Mouse (Mus musculus): ENCODE measurements around the gene Tsx.
A peak's percentile ranks its signal among the peaks of the same experiment; 100 is the strongest.
"Not testable (repeated sequence)": the region's sequence is repeated elsewhere in the genome, so short reads cannot be mapped to it uniquely, and the experiment has no call there.

Tsx gene

GRCm38 (mm10) chrX:103414167-103414566 lies at the start of gene Tsx:
TSS of gene Tsx (plus strand) at chrX:103414467.
- DNase-seq = no peak

GRCm38 (mm10) chrX:103366201-103366600 lies 48.1 kb upstream of the Tsx start:
- DNase-seq = no peak

- no peak for DNase-seq
Observed at GRCm38 (mm10) chrX:103368650-103369049, 45.6 kb upstream of the Tsx start.

DNA sequence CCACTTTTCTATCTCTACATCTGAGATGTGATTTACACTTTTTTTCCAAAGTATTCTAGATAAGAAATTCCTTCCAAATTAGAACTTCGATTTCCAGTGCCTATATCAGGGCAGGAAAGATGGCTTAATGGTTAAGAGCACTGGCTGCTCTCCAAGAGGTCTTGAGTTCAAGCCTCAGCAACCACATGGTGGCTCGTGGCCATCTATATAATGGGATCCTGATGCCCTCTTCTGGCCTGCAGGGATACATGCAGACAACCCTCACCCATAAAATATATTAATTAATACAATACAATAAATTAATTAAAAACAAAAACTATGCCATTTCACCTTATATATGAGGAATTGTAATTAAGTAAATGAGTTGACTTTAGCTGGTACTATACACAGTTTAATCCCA lies 43.0 kb upstream of the Tsx start:
- no peak for DNase-seq

GRCm38 (mm10) chrX:103371627-103372026 lies 42.6 kb upstream of the Tsx start:
- no peak for DNase-seq

DNA sequence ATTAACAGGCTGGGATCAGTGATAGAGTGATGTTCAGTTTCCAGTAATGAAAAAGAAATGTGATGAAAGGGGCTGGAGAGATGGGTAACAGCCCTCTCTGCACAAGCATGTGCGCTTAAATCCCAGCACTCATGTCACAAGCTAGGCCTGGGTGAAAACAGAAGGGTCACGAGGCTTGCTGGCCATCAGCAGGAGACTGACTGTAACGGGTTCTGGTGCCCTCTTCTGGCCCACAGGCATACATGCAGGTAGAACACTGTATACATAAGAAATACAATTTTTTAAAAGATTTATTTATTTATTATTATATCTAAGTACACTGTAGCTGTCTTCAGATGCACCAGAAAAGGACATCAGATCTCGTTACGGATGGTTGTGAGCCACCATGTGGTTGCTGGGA lies 40.0 kb upstream of the Tsx start:
- no peak for DNase-seq

GRCm38 (mm10) chrX:103384528-103384927 lies 29.7 kb upstream of the Tsx start:
- no peak for DNase-seq

DNA sequence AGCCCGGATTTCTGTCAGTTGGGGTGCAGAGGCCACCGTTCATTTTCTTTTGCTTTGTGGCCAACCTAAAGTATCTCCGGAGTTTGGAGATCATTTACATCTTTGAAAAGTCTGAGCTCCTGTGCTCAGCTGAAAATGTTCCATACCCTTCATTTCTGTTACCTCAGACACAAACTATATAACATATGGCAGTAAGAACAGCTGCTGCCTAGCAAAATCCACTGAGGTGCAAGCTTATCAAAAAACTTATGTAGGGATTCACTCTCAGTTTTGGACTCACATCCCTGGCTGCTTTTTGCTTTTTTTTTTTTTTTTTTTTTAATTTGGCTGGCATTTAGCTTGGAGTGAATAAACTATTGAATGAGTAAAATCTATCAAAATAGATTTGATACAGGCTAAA lies 26.1 kb upstream of the Tsx start:
- DNase-seq = no peak

- DNase-seq = no peak
Observed at GRCm38 (mm10) chrX:103393841-103394240, 20.4 kb upstream of the Tsx start.

DNA sequence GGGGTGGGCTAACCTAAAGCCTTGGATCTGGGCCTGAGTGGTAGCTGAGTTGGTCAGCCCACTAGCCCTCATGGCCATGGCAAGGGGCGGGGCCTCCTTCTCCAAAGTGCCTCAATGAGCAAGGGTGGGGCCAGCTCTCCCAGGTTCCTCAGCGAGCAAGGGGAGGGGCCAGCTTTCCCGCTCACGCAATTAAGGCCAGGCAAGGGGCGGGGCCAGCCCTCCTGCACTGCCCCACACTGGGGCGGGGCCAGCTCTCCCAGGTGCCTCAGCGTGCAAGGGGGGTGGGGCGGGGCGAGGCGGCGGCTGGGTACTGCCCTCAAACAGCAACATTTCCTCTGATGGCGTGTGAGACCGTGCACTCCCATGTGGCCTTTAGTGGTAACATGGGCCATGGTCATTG lies 9.2 kb upstream of the Tsx start:
- DNase-seq = peak in 1 of 2 experiments; percentile 4

DNA sequence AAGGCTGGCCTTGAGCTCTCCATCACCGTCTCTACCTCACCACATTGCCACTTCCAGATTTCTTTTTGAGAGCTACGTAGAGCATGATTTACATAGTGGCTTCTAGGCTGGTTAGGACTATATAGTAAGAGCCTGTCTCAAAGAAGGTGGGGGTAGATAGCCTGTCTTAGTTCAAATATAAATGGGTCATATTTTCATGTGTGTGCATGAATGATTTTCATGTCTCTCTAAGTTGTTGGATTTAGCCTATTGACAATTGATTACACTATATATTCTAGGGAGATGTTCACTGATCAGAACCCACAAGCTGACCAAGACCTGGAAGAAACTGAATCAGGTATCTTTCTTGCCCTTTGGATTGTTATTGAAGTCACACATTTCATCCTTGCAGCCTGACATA lies 7.4 kb downstream of the Tsx start, which contains the start of gene Gm26992:
TSS of gene Gm26992 (plus strand) at position 301 of the 400 bp plus-strand sequence.
- no peak for DNase-seq

DNA sequence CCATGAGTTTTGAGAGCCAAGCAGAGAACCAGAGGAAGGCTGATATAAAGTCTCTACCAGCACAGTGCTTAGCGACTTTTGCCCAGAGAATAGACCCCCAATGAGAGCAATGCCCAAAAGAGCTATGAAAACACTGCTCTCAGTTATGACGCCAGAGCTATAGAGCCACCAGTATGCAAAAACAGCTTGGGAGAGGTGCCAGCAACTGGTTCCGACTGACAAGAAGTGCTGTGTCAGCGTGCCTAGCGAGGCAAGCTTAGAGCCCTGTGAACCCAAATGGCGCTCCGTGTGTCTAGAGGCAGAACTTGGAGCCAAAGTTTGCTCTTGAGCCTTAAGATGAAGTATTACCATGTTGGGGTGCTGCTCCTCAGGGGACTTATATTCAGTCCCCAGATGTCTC lies 13.4 kb downstream of the Tsx start:
- no peak for DNase-seq

DNA sequence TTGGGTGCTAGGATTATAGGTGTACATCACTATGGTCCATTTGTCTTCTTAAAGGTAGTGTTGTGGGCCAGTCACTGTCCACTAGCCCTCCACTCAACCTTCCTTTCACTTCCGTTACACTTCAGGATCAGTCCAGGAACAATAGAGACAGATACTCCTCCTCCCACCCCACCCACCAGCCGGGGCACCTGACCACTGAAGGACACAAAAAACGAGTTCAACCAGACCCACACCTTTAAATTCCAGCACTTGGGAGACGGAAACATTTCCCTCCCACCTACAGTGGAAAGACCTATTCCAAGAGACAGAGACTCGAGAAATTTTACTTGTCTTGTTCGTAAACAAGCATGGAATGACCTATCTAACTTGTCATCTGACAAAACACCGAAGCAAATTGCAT lies 18.0 kb downstream of the Tsx start:
- no peak for DNase-seq

DNA sequence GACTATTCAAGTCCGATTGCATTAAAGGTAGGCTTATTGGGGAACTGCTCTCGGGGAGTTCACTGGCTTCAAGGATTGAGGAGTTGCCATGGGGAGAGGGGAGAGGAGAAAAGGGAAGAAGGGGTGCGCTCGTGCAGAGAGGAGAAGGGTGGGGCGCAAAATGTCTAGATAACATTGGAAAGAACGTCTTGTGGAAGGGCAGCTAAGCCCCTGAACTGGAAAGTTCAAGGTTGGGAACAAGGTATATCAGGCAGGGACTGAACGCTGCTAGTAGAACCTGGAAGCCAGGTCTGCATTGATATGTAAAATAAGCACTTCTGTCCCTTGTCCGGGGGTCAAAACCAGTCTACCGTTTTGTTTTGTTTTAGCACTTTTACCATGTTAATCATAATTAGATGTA lies 23.8 kb downstream of the Tsx start:
- DNase-seq = no peak

DNA sequence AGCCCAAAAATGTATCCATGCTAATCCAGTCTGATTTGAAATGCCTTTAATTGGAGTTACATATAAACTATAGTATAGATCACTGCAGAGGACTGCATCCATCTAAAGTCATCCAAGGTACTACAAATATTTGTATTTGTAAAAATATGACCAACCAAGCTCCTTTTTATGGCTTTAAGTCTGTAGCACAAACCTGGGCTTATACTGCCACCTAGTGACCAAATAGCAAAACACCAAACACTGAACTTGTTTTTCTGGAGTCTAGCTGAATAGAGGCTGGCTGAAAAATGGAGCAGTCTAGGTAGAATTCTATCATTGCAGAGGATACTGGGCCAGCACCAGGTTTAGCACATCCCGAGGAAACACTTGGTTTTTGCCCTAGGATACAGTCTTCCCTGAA lies 26.5 kb downstream of the Tsx start:
- DNase-seq = peak in 1 of 2 experiments; percentile 21

DNA sequence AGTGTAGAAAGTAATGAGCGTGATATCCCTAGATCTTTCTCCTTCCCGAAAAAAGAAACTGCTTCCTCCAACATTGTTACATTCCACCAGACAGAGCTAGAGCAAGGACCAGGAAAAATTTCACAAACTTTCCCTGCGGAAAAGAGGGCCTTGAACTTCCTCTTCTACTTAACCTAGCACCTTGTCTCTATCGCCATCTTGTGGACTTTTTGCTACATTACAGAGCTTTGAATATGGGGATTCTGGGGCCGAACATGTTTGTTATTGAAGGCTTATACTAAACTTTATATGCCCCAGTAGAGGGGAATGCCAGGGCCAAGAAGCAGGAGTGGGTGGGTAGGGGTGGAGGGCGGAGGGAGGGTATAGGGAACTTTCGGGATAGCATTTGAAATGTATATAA lies 29.5 kb downstream of the Tsx start:
- DNase-seq = peak in 1 of 2 experiments; percentile 47

GRCm38 (mm10) chrX:103447539-103448169 lies 33.4 kb downstream of the Tsx start:
- peak; percentile 74 to 87 for DNase-seq

DNA sequence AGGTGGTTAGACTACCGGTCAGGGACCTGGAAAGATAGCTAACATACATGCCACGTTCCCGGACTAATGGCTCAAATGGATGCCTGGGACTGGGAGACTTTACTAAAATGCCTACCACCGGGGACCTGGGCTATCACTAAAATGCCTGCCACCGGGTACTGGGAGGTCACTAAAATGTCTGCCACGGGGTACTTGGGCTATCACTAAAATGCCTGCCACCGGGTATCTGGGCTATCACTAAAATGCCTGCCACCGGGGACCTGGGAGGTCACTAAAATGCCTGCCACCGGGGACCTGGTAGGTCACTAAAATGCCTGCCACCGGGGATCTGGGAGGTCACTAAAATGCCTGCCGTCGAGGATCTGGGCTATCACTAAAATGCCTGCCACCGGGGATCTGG lies 34.2 kb downstream of the Tsx start:
- DNase-seq = not testable (repeated sequence)

- DNase-seq = peak in 1 of 2 experiments; percentile 2
Observed at GRCm38 (mm10) chrX:103448943-103449722, 34.9 kb downstream of the Tsx start.

DNA sequence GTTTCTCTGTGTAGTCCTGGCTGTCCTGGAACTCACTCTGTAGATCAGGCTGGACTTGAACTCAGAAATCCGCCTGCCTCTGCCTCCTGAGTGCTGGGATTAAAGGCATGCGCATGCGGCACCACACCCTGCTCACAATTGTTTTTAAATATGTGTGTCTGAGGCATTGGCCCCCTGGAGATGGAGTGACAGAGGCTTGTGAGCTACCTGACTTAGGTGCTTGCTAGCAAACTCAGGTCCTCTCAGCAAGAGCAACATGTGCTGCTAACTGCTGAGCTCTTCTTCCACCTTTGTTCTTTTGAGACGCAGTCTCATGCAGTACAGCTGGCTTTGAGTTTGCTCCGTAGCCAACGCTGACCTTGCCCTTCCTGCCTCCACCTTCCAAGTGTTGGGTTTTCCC lies 38.5 kb downstream of the Tsx start:
- no peak for DNase-seq

- no peak for DNase-seq
Observed at GRCm38 (mm10) chrX:103460056-103460455, 45.8 kb downstream of the Tsx start.

DNA sequence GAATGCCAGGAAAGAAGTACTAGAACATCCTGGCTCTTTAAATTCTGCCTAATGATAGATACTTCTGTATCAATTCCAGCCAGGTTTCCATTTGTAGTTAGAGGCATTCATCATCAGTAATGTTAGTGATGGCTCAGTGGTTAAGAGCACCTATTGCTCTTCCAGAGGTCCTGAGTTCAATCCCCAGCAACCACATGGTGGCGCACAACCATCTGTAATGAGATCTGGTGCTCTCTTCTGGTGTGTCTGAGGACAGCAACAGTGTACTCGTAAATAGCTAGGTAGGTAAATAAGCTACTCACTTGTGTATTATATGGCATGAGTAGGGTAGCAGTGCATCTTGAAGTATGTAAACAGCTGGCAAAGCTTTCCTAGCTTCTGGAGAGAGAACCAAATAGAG lies 54.7 kb downstream of the Tsx start:
- no peak for DNase-seq

DNA sequence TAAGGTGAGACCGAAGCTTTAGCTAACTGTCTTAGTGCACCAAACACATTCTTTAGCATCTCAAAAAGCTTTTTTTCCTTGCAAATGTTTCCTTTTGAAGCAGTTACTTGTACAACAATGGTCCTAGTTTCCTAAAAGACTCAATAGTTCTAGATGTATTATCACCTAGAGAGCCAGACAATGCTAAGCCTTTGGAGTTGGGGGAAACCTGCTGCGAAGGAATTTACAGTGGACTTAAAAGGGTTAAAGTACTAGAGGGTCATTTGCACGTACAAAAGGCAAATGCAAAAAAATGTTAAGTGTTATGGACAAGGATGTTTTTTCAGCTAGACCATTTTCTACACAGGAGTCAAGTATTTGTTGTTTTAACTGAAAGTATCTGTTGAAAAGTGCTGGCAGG lies 58.1 kb downstream of the Tsx start:
- no peak for DNase-seq

Measured in lung, adult 18-20 months (tissue).